Mouse (Mus musculus) MEL (cell line): ENCODE measurements around the gene Rergl. TPM values are rescaled to one million over a fixed set of nuclear protein-coding genes. Genes with fewer than 3 reads are reported as not detected.

Experiments
- DNase-seq: peaks from one replicate; pipeline ENCODE4 v3.0.0; 2011; ENCODE audit warnings: low read depth, low spot score
- H3K27ac ChIP-seq: 2 replicates; pipeline ENCODE4 v1.5.1; 2012; ENCODE audit warnings: low read depth, mild to moderate bottlenecking, control low read depth, low read length, moderate library complexity; ENCODE audit not compliant: control insufficient read depth
- H3K27me3 ChIP-seq, 2 experiments: fragments of 150-350 bp in 1 of 2; sonication (generic) in 1 of 2; 2 replicates each; pipeline ENCODE4 v1.6.1; 2012; ENCODE audit warnings: low read length in 2 of 2, mild to moderate bottlenecking in 2 of 2, improper control_type of control experiment in 1 of 2, moderate library complexity in 1 of 2; ENCODE audit not compliant: insufficient read depth in 2 of 2, control insufficient read depth in 1 of 2
- H3K36me3 ChIP-seq, 2 experiments: 2 replicates each; pipeline ENCODE4 v1.6.1; 2012 to 2014; ENCODE audit warnings: low read length in 2 of 2, improper control_type of control experiment in 1 of 2, inconsistent platforms in 1 of 2, mild to moderate bottlenecking in 1 of 2; ENCODE audit not compliant: insufficient read depth in 2 of 2, control insufficient read depth in 1 of 2
- H3K4me1 ChIP-seq, 2 experiments: fragments of 150-350 bp in 1 of 2; sonication (generic) in 1 of 2; 2 replicates each; pipeline ENCODE4 v1.6.1; 2012; ENCODE audit warnings: low read length in 2 of 2, improper control_type of control experiment in 1 of 2, mild to moderate bottlenecking in 1 of 2; ENCODE audit not compliant: insufficient read depth in 2 of 2, control insufficient read depth in 1 of 2
- H3K4me3 ChIP-seq, 2 experiments: fragments of 150-350 bp in 1 of 2; sonication (generic) in 1 of 2; 2 replicates each; pipeline ENCODE4 v1.5.1; 2012; ENCODE audit warnings: low read depth in 2 of 2, low read length in 2 of 2, mild to moderate bottlenecking in 2 of 2, moderate library complexity in 2 of 2, control low read depth in 1 of 2, improper control_type of control experiment in 1 of 2; ENCODE audit not compliant: control insufficient read depth in 1 of 2, insufficient read depth in 1 of 2
- H3K79me2 ChIP-seq: 2 replicates; pipeline ENCODE4 v1.6.1; 2012; ENCODE audit warnings: mild to moderate bottlenecking, low read length, moderate library complexity; ENCODE audit not compliant: control insufficient read depth, poor library complexity, insufficient read depth
- H3K9ac ChIP-seq: 2 replicates; pipeline ENCODE4 v1.6.1; 2012; ENCODE audit warnings: low read depth, mild to moderate bottlenecking, control low read depth, low read length, moderate library complexity; ENCODE audit not compliant: control insufficient read depth, poor library complexity, severe bottlenecking
- H3K9me3 ChIP-seq: fragments of 150-350 bp; sonication (generic); replicated peaks from 2 replicates; pipeline ENCODE4 v1.6.1; 2012; ENCODE audit warnings: mild to moderate bottlenecking, low read length, improper control_type of control experiment, moderate library complexity; ENCODE audit not compliant: insufficient read depth
- BHLHE40 ChIP-seq: IDR thresholded peaks from 2 replicates; pipeline ENCODE4 v1.6.1; 2012; ENCODE audit warnings: low read depth, mild to moderate bottlenecking, inconsistent platforms, low read length, improper control_type of control experiment, borderline replicate concordance
- CHD1 ChIP-seq: IDR thresholded peaks from 2 replicates; pipeline ENCODE4 v1.6.1; 2012; ENCODE audit warnings: low read depth, mild to moderate bottlenecking, inconsistent platforms, low read length, improper control_type of control experiment
- CHD2 ChIP-seq: IDR thresholded peaks from 2 replicates; pipeline ENCODE4 v1.6.1; 2011; ENCODE audit warnings: low read length, improper control_type of control experiment
- CTCF ChIP-seq, 3 experiments: IDR thresholded peaks in 2 of 3; conservative IDR thresholded peaks in 1 of 3; 2 replicates each; pipeline ENCODE4 v1.5.1; 2011 to 2012; ENCODE audit warnings: low read length in 3 of 3, low read depth in 2 of 3, mild to moderate bottlenecking in 2 of 3, improper control_type of control experiment in 1 of 3, inconsistent platforms in 1 of 3, mixed read lengths in 1 of 3, moderate library complexity in 1 of 3; ENCODE audit not compliant: control insufficient read depth in 1 of 3, insufficient read depth in 1 of 3, poor library complexity in 1 of 3, severe bottlenecking in 1 of 3
- E2F4 ChIP-seq: IDR thresholded peaks from 2 replicates; pipeline ENCODE4 v1.6.1; 2011; ENCODE audit warnings: low read depth, low read length, improper control_type of control experiment, borderline replicate concordance
- ELF1 ChIP-seq: IDR thresholded peaks from 2 replicates; pipeline ENCODE4 v1.6.1; 2014; ENCODE audit warnings: low read depth, mild to moderate bottlenecking, inconsistent platforms, low read length, improper control_type of control experiment, moderate library complexity
- EP300 ChIP-seq, 2 experiments: IDR thresholded peaks; 2 replicates each; pipeline ENCODE4 v1.6.1; 2011; ENCODE audit warnings: improper control_type of control experiment in 2 of 2, low read length in 2 of 2, low read depth in 1 of 2, mild to moderate bottlenecking in 1 of 2
- ETS1 ChIP-seq: IDR thresholded peaks from 2 replicates; pipeline ENCODE4 v1.6.1; 2012; ENCODE audit warnings: low read depth, mild to moderate bottlenecking, inconsistent platforms, low read length, improper control_type of control experiment, moderate library complexity
- GABPA ChIP-seq: IDR thresholded peaks from 2 replicates; pipeline ENCODE4 v1.6.1; 2012; ENCODE audit warnings: low read depth, mild to moderate bottlenecking, inconsistent platforms, low read length, improper control_type of control experiment, moderate library complexity
- HCFC1 ChIP-seq: IDR thresholded peaks from 2 replicates; pipeline ENCODE4 v1.6.1; 2012; ENCODE audit warnings: low read depth, mild to moderate bottlenecking, inconsistent platforms, low read length, improper control_type of control experiment, moderate library complexity
- JUND ChIP-seq: IDR thresholded peaks from 2 replicates; pipeline ENCODE4 v1.6.1; 2011; ENCODE audit warnings: low read depth, mild to moderate bottlenecking, improper control_type of control experiment, low read length
- MAFK ChIP-seq: IDR thresholded peaks from 2 replicates; pipeline ENCODE4 v1.6.1; 2011; ENCODE audit warnings: low read depth, mild to moderate bottlenecking, low read length, improper control_type of control experiment, borderline replicate concordance
- MAZ ChIP-seq: IDR thresholded peaks from 2 replicates; pipeline ENCODE4 v1.6.1; 2012; ENCODE audit warnings: low read depth, mild to moderate bottlenecking, inconsistent platforms, low read length, improper control_type of control experiment
- MXI1 ChIP-seq: IDR thresholded peaks from 2 replicates; pipeline ENCODE4 v1.6.1; 2011; ENCODE audit warnings: mild to moderate bottlenecking, low read depth, low read length, improper control_type of control experiment
- MYB ChIP-seq: IDR thresholded peaks from 2 replicates; pipeline ENCODE4 v1.6.1; 2011; ENCODE audit warnings: mild to moderate bottlenecking, low read depth, low read length, improper control_type of control experiment
- MYC ChIP-seq: IDR thresholded peaks from 2 replicates; pipeline ENCODE4 v1.6.1; 2011; ENCODE audit warnings: low read depth, mild to moderate bottlenecking, low read length, improper control_type of control experiment, moderate library complexity
- NRF1 ChIP-seq: IDR thresholded peaks from 2 replicates; pipeline ENCODE4 v1.6.1; 2014; ENCODE audit warnings: low read depth, mild to moderate bottlenecking, inconsistent platforms, low read length, improper control_type of control experiment, moderate library complexity; ENCODE audit not compliant: poor library complexity, insufficient read depth, severe bottlenecking
- POLR2A ChIP-seq, 2 experiments: IDR thresholded peaks; 2 replicates each; pipeline ENCODE4 v1.6.1; 2011 to 2012; ENCODE audit warnings: low read length in 2 of 2, mild to moderate bottlenecking in 2 of 2, control low read depth in 1 of 2, improper control_type of control experiment in 1 of 2, low read depth in 1 of 2, moderate library complexity in 1 of 2; ENCODE audit not compliant: control insufficient read depth in 1 of 2, insufficient read depth in 1 of 2, poor library complexity in 1 of 2
- POLR2AphosphoS2 ChIP-seq: IDR thresholded peaks from 2 replicates; pipeline ENCODE4 v1.6.1; 2011; ENCODE audit warnings: low read length, improper control_type of control experiment
- POLR2AphosphoS5 ChIP-seq: IDR thresholded peaks from 2 replicates; pipeline ENCODE4 v1.6.1; 2012; ENCODE audit warnings: low read depth, borderline replicate concordance, mild to moderate bottlenecking, inconsistent platforms, low read length, moderate library complexity, mixed read lengths
- RAD21 ChIP-seq: IDR thresholded peaks from 2 replicates; pipeline ENCODE4 v1.6.1; 2011; ENCODE audit warnings: mild to moderate bottlenecking, low read depth, low read length, improper control_type of control experiment
- RCOR1 ChIP-seq: IDR thresholded peaks from 2 replicates; pipeline ENCODE4 v1.6.1; 2012; ENCODE audit warnings: low read depth, mild to moderate bottlenecking, inconsistent platforms, low read length, improper control_type of control experiment
- SIN3A ChIP-seq: IDR thresholded peaks from 2 replicates; pipeline ENCODE4 v1.6.1; 2012; ENCODE audit warnings: low read length, improper control_type of control experiment, inconsistent platforms
- SMC3 ChIP-seq: IDR thresholded peaks from 2 replicates; pipeline ENCODE4 v1.6.1; 2011; ENCODE audit warnings: low read depth, low read length, improper control_type of control experiment
- TAL1 ChIP-seq: IDR thresholded peaks from 2 replicates; pipeline ENCODE4 v1.6.1; 2012; ENCODE audit warnings: mild to moderate bottlenecking, inconsistent platforms, low read length, moderate library complexity, mixed read lengths
- TBP ChIP-seq: IDR thresholded peaks from 2 replicates; pipeline ENCODE4 v1.8.0; 2011; ENCODE audit warnings: low read depth, low read length, improper control_type of control experiment
- USF1 ChIP-seq: IDR thresholded peaks from 2 replicates; pipeline ENCODE4 v1.6.1; 2014; ENCODE audit warnings: low read depth, mild to moderate bottlenecking, inconsistent platforms, low read length, improper control_type of control experiment, moderate library complexity
- USF2 ChIP-seq, 2 experiments: IDR thresholded peaks; 2 replicates each; pipeline ENCODE4 v1.6.1; 2011 to 2012; ENCODE audit warnings: improper control_type of control experiment in 2 of 2, low read length in 2 of 2, borderline replicate concordance in 1 of 2, inconsistent platforms in 1 of 2, low read depth in 1 of 2, mild to moderate bottlenecking in 1 of 2; ENCODE audit not compliant: insufficient read depth in 1 of 2
- ZC3H11A ChIP-seq: IDR thresholded peaks from 2 replicates; pipeline ENCODE4 v1.6.1; 2012; ENCODE audit warnings: low read depth, mild to moderate bottlenecking, inconsistent platforms, low read length, improper control_type of control experiment
- ZMIZ1 ChIP-seq: IDR thresholded peaks from 2 replicates; pipeline ENCODE4 v1.6.1; 2012; ENCODE audit warnings: low read depth, mild to moderate bottlenecking, inconsistent platforms, low read length, improper control_type of control experiment, moderate library complexity
- ZNF384 ChIP-seq: IDR thresholded peaks from 2 replicates; pipeline ENCODE4 v1.6.1; 2012; ENCODE audit warnings: low read depth, mild to moderate bottlenecking, inconsistent platforms, low read length, improper control_type of control experiment
- polyA plus RNA-seq, 2 experiments: library from polyadenylated mRNA; stranded (reverse) in 1 of 2; unstranded in 1 of 2; fragments of >175 nt in 1 of 2; fragments of >200 nt in 1 of 2; gene quantifications; 2 replicates each; pipeline versions ENCODE4 v1.2.1 to v1.2.4; 2012; ENCODE audit warnings: low replicate concordance in 2 of 2, low read depth in 1 of 2; ENCODE audit not compliant: insufficient read length in 2 of 2, insufficient read depth in 1 of 2, missing spikeins in 1 of 2
- total RNA-seq: library from RNA; depleted of rRNA; stranded (reverse); fragments of 300-350 nt; gene quantifications from 2 replicates; pipeline ENCODE4 v1.2.3, GENCODE M21; 2012

Rergl gene
- total and polyA plus RNA-seq, 3 experiments, result not detected

DNA sequence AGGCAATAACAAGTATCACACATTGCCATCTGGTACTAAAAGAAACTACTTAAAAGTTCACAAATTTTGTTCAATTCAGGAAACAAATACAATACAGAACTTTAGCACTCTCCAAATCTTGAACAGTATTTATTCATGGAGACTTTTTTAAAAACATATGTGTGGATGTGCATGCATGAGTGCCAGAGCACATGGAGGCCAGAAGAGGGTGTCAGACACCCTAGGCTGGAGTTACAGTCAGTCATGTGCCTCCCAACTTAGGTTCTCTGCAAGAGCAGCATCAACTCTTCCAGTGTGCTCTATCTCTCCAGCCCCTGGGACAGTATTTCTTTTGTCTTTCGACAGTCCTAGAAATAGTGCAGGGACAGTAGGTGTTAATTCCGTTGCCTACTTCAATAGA, 37.5 kb downstream of the Rergl start:
- Histone ChIP-seq H3K9ac (no peak overlapping the region), H3K36me3 (no peaks in the 10 kb centered on the region), H3K4me1 (no peaks in the 10 kb centered on the region), H3K4me3 (no peak overlapping the region), H3K27ac (no peak overlapping the region)
- no peak for DNase-seq
- no peak for TF ChIP-seq EP300 (IDR thresholded peaks at IDR 0.05; ENCODE audit: low read depth in 1 of 2, low read length in 2 of 2)
- TF ChIP-seq MYB, result no peak
- no peak for TF ChIP-seq SMC3
- TF ChIP-seq TBP, result no peak
- no peak for TF ChIP-seq TAL1
- TF ChIP-seq NRF1, result no peak
- no peak for TF ChIP-seq E2F4
- no peak for TF ChIP-seq ZMIZ1
- TF ChIP-seq BHLHE40, result no peak
- TF ChIP-seq MXI1, result no peak
- no peak for TF ChIP-seq POLR2AphosphoS2
- no peak for TF ChIP-seq SIN3A
- no peak for TF ChIP-seq MAZ
- TF ChIP-seq CTCF (IDR thresholded peaks at IDR 0.05 in 2 of 3, conservative IDR thresholded peaks at IDR 0.05 in 1 of 3; ENCODE audit: control insufficient read depth in 1 of 3, insufficient read depth in 1 of 3, low read depth in 2 of 3, low read length in 3 of 3, poor library complexity in 1 of 3, severe bottlenecking in 1 of 3), result no peak
- no peak for TF ChIP-seq ZC3H11A
- no peak for TF ChIP-seq CHD2
- no peak for TF ChIP-seq HCFC1
- no peak for TF ChIP-seq RAD21
- TF ChIP-seq RCOR1, result no peak
- no peak for TF ChIP-seq MYC
- TF ChIP-seq, all 39 proteins: peak for 0
- Histone ChIP-seq H3K9me3 (no peaks in the 10 kb centered on the region), H3K27me3 (no peaks in the 10 kb centered on the region), H3K79me2 (no peaks in the 10 kb centered on the region)

- H3K9ac ChIP-seq, result no peak overlapping the region
- no peaks in the 10 kb centered on the region for H3K9me3 ChIP-seq
- H3K27ac ChIP-seq, result no peak overlapping the region
- no peaks in the 10 kb centered on the region for H3K27me3 ChIP-seq
- TF ChIP-seq MXI1, result no peak
- TF ChIP-seq ETS1, result no peak
- no peak for TF ChIP-seq GABPA
- TF ChIP-seq JUND, result no peak
- TF ChIP-seq RAD21, result no peak
- no peak for TF ChIP-seq POLR2A (IDR thresholded peaks at IDR 0.05; ENCODE audit: control insufficient read depth in 1 of 2, insufficient read depth in 1 of 2, low read depth in 1 of 2, low read length in 2 of 2, poor library complexity in 1 of 2)
- no peak for TF ChIP-seq MAZ
- no peak for TF ChIP-seq POLR2AphosphoS5
- TF ChIP-seq USF1, result no peak
- no peak for TF ChIP-seq ELF1
- no peak for TF ChIP-seq USF2 (IDR thresholded peaks at IDR 0.05; ENCODE audit: borderline replicate concordance in 1 of 2, insufficient read depth in 1 of 2, low read depth in 1 of 2, low read length in 2 of 2)
- TF ChIP-seq CHD1, result no peak
- no peak for TF ChIP-seq ZNF384
- TF ChIP-seq MAFK, result no peak
- H3K79me2 ChIP-seq, result no peaks in the 10 kb centered on the region
- H3K4me1 ChIP-seq, result no peaks in the 10 kb centered on the region
- DNase-seq, result peak; percentile 4
- H3K36me3 ChIP-seq, result no peaks in the 10 kb centered on the region
- H3K4me3 ChIP-seq, result no peak overlapping the region
Observed at GRCm38 (mm10) chr6:139461094-139461493, 40.7 kb downstream of the Rergl start.
